Mouse (Mus musculus) small intestine, adult 2 months (tissue): ENCODE data around the gene Ednrb.

Experiments used
- CTCF ChIP-seq: fragments of 200-500 bp; IDR thresholded peaks from 2 replicates; pipeline ENCODE4 v1.5.1; 2012; ENCODE audit warnings: low read depth, mild to moderate bottlenecking, control low read depth, inconsistent platforms, low read length, moderate library complexity, mixed read lengths; ENCODE audit not compliant: insufficient replicate concordance, insufficient read length; ENCODE audit errors: extremely low read depth
- POLR2A ChIP-seq: fragments of 200-500 bp; IDR thresholded peaks from 2 replicates; pipeline ENCODE4 v1.6.1; 2012; ENCODE audit warnings: low read depth, mild to moderate bottlenecking, control low read depth, inconsistent platforms, low read length, moderate library complexity

DNA sequence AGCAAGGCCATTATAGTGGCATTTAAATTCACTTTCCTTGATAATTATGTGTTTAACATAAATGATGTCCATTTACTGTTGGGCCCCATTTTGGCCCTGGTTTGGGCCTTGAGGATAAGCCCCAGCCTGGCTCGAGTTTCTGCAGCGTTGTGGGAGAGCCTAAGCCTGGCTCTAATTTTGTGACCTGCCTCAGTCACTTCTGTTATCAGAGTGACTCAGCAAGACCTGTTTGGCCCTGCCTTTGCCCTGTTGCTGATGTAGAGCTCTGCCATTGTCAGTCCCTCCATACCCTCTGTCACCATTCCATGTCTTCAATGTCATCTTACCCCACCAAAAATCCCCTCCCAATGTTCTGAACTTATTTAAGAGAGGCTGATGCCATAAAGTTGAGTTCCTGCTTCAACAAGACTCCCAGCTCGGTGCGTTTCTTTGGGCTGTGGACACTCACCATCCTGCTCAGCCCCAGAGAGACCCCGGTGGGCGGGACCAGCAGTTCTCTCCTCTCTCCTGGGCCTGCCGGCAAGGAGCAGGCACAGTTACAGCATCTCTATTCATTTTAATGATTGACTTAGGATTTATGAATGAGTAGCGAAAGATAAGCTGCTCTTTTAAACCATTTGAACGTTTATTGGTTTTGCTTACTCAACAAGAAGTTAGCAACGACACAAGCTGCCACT lies 30.0 kb downstream of the Ednrb start:
- TF ChIP-seq POLR2A (no peak), CTCF (no peak)
